Mouse (Mus musculus) adipose tissue, adult 10 weeks (tissue): ENCODE measurements around the gene Ankrd23. TPM values are rescaled to one million over a fixed set of nuclear protein-coding genes. Genes with fewer than 3 reads are reported as not detected.

Experiments used
- polyA plus RNA-seq: library from polyadenylated mRNA; stranded (reverse); fragments of 350-450 nt; fragmentation: Illumina TruSeq; extraction: RNeasy Lipid Tissue Mini Kit (QIAGEN cat#74804); gene quantifications from one replicate; pipeline ENCODE4 v1.2.3, GENCODE M21; 2014; ENCODE audit warnings: low read depth, low replicate concordance

Gene Ankrd23
- 7.0 TPM for polyA plus RNA-seq

DNA sequence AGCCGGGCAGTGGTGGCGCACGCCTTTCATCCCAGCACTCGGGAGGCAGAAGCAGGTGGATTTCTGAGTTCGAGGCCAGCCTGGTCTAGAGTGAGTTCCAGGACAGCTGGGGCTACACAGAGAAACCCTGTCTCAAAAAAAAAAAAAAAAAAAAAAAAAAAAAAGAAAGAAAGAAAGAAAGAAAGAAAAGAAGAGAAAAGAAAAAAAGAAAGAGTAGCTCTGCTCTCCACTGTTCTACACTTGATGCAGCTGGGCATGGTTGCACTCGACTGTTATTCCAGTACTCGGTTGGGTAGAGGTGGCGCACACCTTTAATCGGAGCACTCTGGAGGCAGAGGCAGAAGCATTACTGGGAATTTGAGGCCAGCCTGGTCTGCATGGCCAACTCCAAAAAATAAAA, at the start of gene Ankrd23:
Gene Ankrd23, minus strand, starts transcription at position 101 of the 400 bp plus-strand sequence.

DNA sequence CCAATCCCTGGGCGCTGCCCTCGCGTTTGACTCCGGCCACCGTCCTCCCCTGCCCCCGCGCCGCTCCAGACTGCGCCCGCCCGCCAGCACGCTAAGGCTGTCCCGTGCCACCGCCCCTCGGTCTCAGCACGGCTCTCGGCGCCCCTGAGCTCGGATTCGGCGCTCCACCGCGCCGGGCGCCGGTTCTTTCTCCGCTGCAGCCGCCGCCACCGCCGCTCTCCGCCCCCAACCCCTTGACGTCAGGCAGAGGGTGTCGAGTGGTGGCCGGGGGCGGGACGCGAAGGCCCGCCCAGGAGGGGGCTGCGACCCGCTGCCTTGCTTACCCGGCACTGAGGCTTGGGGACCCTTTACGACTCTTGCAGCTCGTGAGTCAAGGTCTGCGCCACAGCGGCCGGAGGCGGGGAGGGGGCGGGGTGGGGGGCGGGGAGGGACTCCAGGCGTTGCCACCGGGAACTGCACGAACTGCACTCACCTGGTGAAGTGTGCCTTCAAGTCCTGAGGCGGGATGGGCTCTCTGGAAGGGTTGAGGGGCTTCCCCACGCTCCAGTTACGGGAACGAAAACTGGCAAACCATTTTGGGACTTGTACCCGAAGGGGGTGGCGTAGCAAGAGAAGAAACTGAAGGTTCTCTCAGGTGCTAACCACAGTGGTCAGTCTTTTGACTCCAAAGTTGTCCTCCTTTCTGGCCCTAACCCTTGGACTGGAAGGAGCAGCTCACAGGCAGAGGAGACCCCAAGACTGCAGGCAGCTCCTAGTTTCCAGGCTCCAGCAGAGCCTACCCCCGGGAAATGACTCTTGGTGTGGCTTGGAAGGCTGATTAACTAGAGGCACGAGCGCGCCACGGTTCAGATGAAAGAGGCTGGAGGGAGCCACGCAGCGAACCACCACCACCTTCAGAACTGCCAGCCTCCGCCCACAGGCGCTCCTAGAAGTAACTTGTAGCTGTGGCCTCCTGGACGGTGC, 21.6 kb upstream of the Ankrd23 start, which contains the start of gene Sema4c:
Gene Sema4c, minus strand, starts transcription at position 319 of the 963 bp plus-strand sequence.

DNA sequence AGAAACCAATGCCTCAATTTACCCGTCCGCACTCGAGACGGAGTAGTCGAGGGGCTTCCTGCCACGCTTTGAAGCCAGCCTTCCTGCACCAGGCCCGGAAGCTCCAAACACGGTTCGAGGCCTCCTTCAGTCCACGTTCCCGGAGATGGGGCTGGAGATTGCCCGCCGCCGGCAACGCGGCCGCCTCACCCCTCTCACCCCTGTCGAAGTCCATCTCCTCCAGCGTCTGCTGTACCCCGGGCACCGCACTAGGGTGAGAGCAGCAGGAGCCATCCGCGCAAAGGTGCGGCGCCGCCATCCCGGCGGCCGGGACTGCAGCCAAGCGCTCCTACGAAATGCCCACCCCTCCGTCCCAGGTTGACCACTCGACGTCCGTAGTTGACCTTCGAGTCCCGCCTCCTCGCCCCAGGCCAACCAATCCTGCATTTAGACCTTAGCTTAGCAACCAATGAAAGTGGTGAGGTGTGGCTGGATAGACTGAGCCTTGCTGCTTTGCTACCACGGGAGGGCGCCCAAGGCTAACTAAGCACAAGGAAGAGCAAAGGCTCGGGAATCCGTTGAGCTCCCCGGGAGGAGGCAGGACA, 10.3 kb upstream of the Ankrd23 start, which contains the start of gene Ankrd39:
Gene Ankrd39, minus strand, starts transcription at position 558 of the 584 bp plus-strand sequence.

DNA sequence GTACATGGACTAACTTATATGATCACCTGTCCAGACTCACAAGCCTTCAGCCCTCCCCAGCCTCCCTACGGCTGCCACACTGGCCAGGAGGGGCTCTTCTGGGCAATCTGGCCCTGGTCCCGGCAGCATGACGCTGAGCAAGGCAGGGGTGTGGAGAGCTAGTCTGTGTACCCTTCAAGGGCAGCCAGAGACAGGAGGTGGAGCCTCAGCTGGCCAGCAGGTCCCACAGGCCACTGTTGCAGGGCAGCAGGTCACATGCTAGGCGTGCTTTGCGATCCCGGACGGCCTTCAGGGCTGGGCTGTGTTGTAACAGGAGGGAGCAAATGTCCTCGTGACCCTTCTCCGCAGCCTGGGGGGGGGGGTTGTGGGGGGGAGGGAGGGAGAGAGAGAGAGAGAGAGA, 2.5 kb upstream of the Ankrd23 start, which contains the start of gene Gm42417:
Gene Gm42417, minus strand, starts transcription at position 244 of the 400 bp plus-strand sequence.

DNA sequence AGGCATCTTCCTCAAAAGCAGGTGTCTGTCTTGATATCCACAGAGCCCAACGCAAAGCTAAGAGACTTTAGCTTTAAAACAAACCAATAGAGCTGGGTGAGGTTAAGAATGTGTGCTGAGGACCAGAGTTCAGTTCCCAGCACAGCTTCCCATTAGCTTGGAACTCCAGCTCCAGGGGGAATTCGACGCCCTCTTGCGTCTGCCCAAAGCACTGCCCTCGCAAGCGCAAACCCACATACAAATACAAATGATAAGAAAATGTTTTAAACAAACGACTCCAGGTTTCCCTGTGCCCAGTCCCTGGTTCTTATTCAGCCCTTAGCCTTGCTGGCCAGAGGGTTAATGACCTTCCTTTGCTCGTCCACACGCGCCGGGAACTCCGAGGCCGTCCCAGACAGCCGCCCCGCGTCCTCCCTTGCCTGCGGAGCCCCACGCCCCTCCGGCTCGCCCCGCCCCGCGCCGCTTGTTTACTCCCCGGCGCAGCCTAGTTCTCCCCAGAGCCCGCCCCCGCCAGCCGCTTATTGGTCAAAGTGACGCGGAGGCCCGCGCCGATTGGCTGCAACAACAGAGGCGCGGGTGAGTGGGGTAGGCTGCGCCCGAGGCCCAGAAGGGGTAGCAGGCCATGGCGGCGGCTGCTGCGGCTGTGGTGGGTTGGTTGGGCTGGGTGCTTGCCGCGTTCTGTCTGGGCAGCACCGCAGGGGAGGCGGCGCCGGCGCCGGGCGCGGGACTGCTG, 25.2 kb downstream of the Ankrd23 start, which contains the start of gene Cnnm3:
Gene Cnnm3, plus strand, starts transcription at position 579 of the 733 bp plus-strand sequence.

Other genes with a start within 250 kb of the Ankrd23 start
- 8.6 TPM for gene Arid5a, start 229.2 kb downstream of the Ankrd23 start, polyA plus RNA-seq
- 41.1 TPM for gene Kansl3, start 167.7 kb downstream of the Ankrd23 start, polyA plus RNA-seq
- gene Fer1l5, start 164.6 kb downstream of the Ankrd23 start, polyA plus RNA-seq: 0.52 TPM
- gene Lman2l, start 91.6 kb downstream of the Ankrd23 start, polyA plus RNA-seq: 29.3 TPM
- 5.2 TPM for gene Cnnm4, start 65.3 kb downstream of the Ankrd23 start, polyA plus RNA-seq
- gene Cnnm3, start 25.0 kb downstream of the Ankrd23 start, polyA plus RNA-seq: 18.9 TPM
- not detected for gene Gm42417, start 2.5 kb upstream of the Ankrd23 start, polyA plus RNA-seq
- gene Ankrd39, start 10.6 kb upstream of the Ankrd23 start, polyA plus RNA-seq: 7.7 TPM
- gene Sema4c, start 21.5 kb upstream of the Ankrd23 start, polyA plus RNA-seq: 16.3 TPM
- 6.2 TPM for gene Fam178b, start 146.3 kb upstream of the Ankrd23 start, polyA plus RNA-seq
- gene Cox5b, start 154.6 kb upstream of the Ankrd23 start, polyA plus RNA-seq: 325 TPM
- 0.86 TPM for gene 4933424G06Rik, start 173.3 kb upstream of the Ankrd23 start, polyA plus RNA-seq
- gene Actr1b, start 177.5 kb upstream of the Ankrd23 start, polyA plus RNA-seq: 62.7 TPM
- gene Zap70, start 224.9 kb upstream of the Ankrd23 start, polyA plus RNA-seq: 13.1 TPM